Mouse (Mus musculus): Measurements from ENCODE around the gene Rpe65.

Rpe65 gene

DNA sequence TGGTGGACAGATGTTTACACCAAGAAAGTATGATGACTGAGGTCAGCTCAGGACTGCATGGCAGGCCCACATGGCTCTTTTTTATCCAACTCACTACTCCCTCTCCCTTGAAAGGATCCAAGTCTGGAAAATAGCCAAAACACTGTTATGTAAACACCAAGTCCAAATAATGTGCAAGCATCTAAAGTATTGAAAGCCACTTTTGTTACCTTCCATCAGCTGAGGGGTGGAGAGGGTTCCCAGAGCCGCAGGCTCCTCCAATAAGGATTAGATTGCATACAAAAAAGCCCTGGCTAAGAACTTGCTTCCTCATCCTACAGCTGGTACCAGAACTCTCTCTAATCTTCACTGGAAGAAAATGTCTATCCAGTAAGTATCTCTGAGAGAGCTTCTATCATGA is at the start of gene Rpe65:
TSS of gene Rpe65 (plus strand) at position 301 of the 400 bp plus-strand sequence.
- no peak for DNase-seq (ENCODE audit: low spot score)

- DNase-seq (ENCODE audit: low spot score) = no peak
Measured at GRCm38 (mm10) chr3:159550224-159550623, 48.8 kb upstream of the Rpe65 start.

- DNase-seq (ENCODE audit: low spot score) = no peak
Measured at GRCm38 (mm10) chr3:159614977-159615376, 16.0 kb downstream of the Rpe65 start.

DNA sequence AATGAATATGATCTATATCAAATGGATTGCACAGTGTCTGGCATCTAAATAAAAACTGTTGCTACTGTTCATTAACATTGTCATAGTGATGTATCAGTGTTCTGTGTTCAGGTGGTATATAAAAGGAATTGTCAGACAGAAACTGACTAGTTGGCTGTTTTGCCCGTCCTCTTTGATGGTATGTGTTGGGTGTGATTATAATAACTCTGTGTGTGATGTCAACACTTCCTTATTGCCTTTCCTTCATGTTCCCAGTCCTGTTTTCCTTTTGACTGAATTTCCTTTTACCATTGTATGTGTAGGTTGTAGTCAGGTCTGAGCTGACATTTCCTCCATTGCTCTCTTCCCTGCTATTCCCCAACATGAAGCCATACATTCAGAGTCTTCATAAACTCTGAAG is 22.1 kb downstream of the Rpe65 start:
- no peak for DNase-seq (ENCODE audit: low spot score)

GRCm38 (mm10) chr3:159624010-159624409 is 25.0 kb downstream of the Rpe65 start:
- DNase-seq (ENCODE audit: low spot score) = no peak

- no peak for DNase-seq (ENCODE audit: low spot score)
Measured at GRCm38 (mm10) chr3:159660741-159661140, 61.8 kb downstream of the Rpe65 start.

GRCm38 (mm10) chr3:159663333-159663732 is 64.4 kb downstream of the Rpe65 start:
- no peak for DNase-seq (ENCODE audit: low spot score)

Data from embryo, embryonic 10.5 days (tissue).